Mouse (Mus musculus): ENCODE results near the gene Tekt1.

Tekt1 gene

GRCm38 (mm10) chr11:72362347-72362741, at the start of gene Tekt1:
Gene Tekt1, minus strand, starts transcription at chr11:72362442.
- DNase-seq (ENCODE audit: low read depth, low spot score): no peak

- DNase-seq (ENCODE audit: low read depth, low spot score): no peak
These were observed 49.7 kb upstream of the Tekt1 start for GRCm38 (mm10) chr11:72411945-72412344.

GRCm38 (mm10) chr11:72411093-72411921, 49.1 kb upstream of the Tekt1 start, which contains the start of gene Smtnl2:
Gene Smtnl2, minus strand, starts transcription at chr11:72411713.
- peak; percentile 87 for DNase-seq (ENCODE audit: low read depth, low spot score)

- no peak for DNase-seq (ENCODE audit: low read depth, low spot score)
These were observed 48.4 kb upstream of the Tekt1 start for GRCm38 (mm10) chr11:72410521-72411092.

- DNase-seq (ENCODE audit: low read depth, low spot score): no peak
These were observed 47.6 kb upstream of the Tekt1 start for GRCm38 (mm10) chr11:72409649-72410385.

- DNase-seq (ENCODE audit: low read depth, low spot score): no peak
These were observed 46.4 kb upstream of the Tekt1 start for GRCm38 (mm10) chr11:72408451-72409170.

GRCm38 (mm10) chr11:72407574-72407973, 45.3 kb upstream of the Tekt1 start:
- no peak for DNase-seq (ENCODE audit: low read depth, low spot score)

GRCm38 (mm10) chr11:72407081-72407480, 44.8 kb upstream of the Tekt1 start:
- no peak for DNase-seq (ENCODE audit: low read depth, low spot score)

- no peak for DNase-seq (ENCODE audit: low read depth, low spot score)
These were observed 43.9 kb upstream of the Tekt1 start for GRCm38 (mm10) chr11:72406079-72406675.

GRCm38 (mm10) chr11:72405532-72405931, 43.3 kb upstream of the Tekt1 start:
- DNase-seq (ENCODE audit: low read depth, low spot score): no peak

- no peak for DNase-seq (ENCODE audit: low read depth, low spot score)
These were observed 40.7 kb upstream of the Tekt1 start for GRCm38 (mm10) chr11:72402969-72403368.

GRCm38 (mm10) chr11:72402017-72402416, 39.8 kb upstream of the Tekt1 start:
- no peak for DNase-seq (ENCODE audit: low read depth, low spot score)

- no peak for DNase-seq (ENCODE audit: low read depth, low spot score)
These were observed 38.8 kb upstream of the Tekt1 start for GRCm38 (mm10) chr11:72401068-72401467.

- DNase-seq (ENCODE audit: low read depth, low spot score): no peak
These were observed 35.7 kb upstream of the Tekt1 start for GRCm38 (mm10) chr11:72397811-72398525.

- DNase-seq (ENCODE audit: low read depth, low spot score): no peak
These were observed 34.8 kb upstream of the Tekt1 start for GRCm38 (mm10) chr11:72397072-72397471.

- no peak for DNase-seq (ENCODE audit: low read depth, low spot score)
These were observed 34.4 kb upstream of the Tekt1 start for GRCm38 (mm10) chr11:72396621-72397020.

- no peak for DNase-seq (ENCODE audit: low read depth, low spot score)
These were observed 33.4 kb upstream of the Tekt1 start for GRCm38 (mm10) chr11:72395652-72396051.

GRCm38 (mm10) chr11:72394694-72395093, 32.5 kb upstream of the Tekt1 start:
- DNase-seq (ENCODE audit: low read depth, low spot score): no peak

- DNase-seq (ENCODE audit: low read depth, low spot score): no peak
These were observed 31.4 kb upstream of the Tekt1 start for GRCm38 (mm10) chr11:72393669-72394068.

- DNase-seq (ENCODE audit: low read depth, low spot score): no peak
These were observed 31.0 kb upstream of the Tekt1 start for GRCm38 (mm10) chr11:72393243-72393642.

- no peak for DNase-seq (ENCODE audit: low read depth, low spot score)
These were observed 28.9 kb upstream of the Tekt1 start for GRCm38 (mm10) chr11:72391181-72391580.
